Mouse (Mus musculus): ENCODE measurements around the gene Unc79.

Gene Unc79

DNA sequence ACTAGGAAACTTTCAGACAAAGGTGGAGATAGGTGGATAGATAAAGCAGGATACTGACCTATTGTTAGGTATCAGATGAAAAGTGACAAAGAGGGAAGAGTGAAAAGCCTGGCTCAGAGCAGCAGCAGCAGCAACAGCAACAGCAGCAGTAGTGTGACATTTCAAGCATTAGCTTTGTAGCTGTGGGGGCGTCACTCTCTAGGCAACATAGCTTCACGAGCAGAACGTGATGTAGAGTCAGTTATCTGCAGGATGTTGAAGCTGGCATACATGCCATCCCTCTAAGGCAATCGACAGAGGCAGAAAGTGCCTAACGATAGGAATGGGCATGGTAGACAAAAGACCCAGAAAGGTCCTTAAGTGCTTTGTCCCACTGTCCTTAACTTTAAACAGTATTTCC is 173.3 kb downstream of the Unc79 start:
- no peak for DNase-seq (ENCODE audit: inconsistent age in 2 of 2, low spot score in 1 of 2)

DNA sequence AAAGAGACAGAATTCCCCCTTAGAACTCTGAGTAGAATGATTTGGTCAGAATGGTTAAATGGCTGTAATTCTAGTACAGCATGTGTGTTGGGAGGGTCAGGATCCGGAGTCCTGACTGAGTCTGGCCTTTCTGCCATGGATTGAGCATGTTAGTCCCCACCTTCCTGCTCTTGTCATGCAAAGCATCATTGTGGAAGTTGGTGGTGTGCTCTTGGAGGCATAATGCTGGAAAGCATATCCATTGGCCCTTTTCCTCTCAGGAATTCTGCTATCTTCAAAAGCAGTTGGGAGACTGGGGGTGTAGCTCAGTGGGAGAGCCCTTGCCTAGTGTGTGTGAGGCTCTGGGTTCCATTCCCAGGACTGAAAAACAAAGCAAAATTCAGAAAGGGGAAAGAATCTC is 175.2 kb downstream of the Unc79 start:
- DNase-seq (ENCODE audit: inconsistent age in 2 of 2, low spot score in 1 of 2) = no peak

DNA sequence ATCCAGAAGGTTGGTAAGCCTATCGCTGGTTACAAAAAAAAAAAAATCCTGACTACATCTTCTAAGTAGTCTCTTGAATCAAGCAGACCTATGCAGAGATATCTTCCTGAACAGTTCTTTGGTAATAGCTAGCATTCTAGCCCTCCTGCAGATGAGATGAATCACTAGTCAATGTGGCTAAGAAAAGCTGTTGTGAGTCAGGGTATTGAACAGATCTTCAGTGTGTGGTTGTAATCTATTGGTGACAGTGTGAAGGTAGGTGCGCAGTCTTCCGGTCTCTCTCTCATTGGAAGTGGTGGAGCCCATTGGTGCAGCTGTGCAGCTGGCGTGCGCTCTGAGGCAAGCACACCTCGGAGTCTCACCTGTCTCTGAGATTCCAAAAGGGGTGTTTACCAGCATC is 180.3 kb downstream of the Unc79 start:
- DNase-seq (ENCODE audit: inconsistent age in 2 of 2, low spot score in 1 of 2) = no peak

DNA sequence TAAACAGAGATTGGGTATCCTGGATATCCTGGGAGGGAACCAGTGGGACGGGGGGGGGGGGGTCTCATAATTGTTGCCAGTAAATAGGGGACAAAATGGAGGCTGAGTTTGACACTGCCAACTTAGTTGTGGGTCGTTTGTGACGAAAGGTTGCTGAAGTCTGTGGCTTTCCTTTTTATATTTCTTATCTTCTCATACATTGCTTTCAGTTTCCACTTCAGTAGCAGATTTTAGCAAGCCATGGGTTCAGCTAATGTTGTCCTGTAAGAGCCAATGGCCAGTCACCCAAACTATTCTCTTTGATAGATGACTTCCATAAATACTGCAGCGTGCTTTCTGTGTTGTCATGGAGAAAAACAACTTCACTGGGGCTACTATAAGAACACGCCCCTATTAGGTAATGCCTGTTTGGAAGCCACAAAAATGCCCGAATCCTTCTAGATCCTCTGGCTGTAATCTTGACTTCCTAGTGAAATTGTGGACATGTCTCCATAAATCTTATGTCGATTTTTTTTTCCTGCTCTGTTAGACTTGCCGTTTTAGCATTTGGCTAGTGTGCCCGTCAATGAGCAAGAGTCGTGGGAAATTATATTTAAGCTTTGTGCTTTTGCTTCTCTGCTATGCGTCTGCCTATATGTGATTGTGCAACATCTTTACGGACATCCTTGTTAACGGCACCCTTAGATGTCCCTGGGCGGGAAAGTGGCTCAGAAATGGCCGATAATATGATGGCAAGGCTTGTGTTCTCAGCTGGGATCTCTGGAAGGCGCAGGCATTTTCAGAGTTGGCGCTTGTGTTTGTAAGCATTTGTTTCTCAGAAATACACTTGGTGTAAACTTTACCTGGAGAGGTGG is 181.0 kb downstream of the Unc79 start:
- peak; percentile 17 to 64 for DNase-seq (ENCODE audit: inconsistent age in 2 of 2, low spot score in 1 of 2)

DNA sequence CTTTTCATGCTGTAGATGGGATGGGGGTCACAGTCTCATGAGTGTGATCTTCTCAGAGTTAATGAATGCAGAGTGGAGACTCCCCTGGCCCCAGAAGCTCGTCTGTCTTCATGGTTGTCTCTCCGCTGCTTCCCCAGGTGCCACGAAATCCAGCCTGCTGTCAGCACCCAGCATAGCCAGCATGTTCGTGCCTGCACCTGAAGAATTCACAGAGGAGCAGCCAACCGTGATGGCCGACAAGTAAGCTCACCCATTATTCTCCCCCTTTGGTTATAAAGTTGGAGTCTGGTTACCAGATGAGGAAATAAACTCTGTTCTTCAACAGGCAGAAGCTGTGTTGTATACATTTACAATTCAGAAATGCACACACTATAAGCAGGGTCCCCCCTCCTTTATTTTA is 182.8 kb downstream of the Unc79 start:
- no peak for DNase-seq (ENCODE audit: inconsistent age in 2 of 2, low spot score in 1 of 2)

DNA sequence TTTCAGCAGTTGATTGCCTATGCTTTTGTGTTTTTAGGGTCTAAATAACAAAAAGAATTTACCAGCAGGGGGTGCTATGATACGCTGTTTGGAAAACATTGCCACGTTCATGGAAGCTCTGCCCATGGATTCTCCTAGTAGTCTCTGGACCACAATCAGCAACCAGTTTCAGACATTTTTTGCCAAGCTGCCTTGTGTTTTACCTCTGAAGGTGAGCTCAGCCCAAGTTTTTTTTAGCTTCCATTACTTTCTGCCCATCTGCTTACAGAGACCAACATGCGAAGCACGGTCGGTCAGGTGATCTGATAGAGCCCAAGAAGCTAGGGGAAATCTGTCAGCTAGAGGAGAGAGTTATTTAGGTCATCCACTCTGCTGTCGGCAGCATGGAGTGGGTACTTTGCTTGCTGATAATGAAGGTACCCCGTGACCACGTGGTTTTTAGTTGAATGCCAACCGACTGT is 193.9 kb downstream of the Unc79 start:
- peak; percentile 11 to 86 for DNase-seq (ENCODE audit: inconsistent age in 2 of 2, low spot score in 1 of 2)

DNA sequence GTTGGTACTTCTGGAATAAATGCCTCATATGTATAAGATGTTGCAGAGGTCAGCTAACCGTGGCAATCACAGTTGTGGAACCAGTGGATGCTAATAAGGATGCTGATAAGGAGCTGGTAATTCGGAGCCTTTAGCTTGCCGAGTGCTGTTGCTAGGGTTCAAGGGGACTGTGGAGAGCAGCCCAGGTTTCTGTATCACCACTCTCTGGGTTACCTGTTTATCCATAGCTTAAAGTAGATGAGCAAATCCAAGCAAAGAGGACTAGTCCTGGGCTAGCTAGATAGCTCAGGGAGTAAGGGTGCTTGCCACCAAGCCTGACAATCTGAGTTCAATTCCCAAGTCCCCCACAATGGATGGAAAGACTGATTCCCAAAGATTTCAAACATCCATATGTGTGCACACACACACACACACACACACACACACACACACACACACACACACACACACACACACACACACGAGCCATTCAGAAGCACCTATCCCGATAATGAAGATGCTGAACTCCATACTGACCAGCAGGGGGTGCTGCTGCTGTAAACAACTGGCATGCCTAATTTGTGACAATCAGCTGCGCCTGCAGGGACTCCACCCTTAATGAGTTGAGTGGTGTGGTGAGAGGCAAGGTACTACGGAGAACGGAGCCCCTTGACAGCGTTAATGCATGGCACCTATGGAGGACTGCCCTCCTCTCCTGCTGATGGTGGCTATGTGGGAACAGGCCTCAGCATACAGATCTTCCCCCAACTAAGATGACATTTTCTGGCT is 195.3 kb downstream of the Unc79 start:
- DNase-seq (ENCODE audit: inconsistent age in 2 of 2, low spot score in 1 of 2) = peak; percentile 54 to 79

DNA sequence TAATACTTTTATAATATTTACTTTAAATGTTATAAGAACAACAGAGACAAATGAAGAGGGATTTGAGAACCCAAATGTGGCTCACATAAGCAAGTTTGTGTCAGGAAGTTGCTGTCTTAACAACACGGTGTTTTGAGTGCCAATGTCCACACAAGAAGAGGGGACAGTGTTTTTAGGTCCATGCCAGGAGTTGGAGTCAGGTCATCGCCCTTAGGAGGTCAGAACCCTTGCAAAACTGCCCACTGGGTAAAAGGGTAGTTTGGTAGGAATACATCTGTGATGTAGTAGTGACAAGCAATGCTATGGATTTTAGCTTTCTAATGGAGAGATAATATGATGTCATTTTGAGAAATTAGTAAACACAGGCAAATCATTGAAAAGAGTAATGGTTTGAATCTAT is 201.6 kb downstream of the Unc79 start:
- DNase-seq (ENCODE audit: inconsistent age in 2 of 2, low spot score in 1 of 2) = no peak

DNA sequence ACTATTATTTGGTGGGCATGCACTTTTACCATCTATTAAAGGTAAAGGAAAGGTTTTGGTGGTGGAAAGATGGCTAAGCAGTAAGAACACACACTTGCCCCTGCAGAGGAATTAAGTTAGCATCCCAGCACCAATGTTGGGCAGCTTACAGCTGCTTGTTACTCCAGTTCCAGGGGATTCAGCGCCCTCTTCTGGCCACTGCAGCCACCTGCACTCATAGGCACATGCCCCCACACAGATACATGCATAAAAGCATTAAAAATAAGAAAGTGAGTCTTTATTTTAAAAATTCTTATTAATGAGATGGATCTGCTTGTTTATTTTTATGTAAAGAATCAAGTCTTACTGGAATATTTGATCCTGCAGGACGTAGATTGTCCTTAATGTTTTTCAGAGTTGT is 206.3 kb downstream of the Unc79 start:
- no peak for DNase-seq (ENCODE audit: inconsistent age in 2 of 2, low spot score in 1 of 2)

DNA sequence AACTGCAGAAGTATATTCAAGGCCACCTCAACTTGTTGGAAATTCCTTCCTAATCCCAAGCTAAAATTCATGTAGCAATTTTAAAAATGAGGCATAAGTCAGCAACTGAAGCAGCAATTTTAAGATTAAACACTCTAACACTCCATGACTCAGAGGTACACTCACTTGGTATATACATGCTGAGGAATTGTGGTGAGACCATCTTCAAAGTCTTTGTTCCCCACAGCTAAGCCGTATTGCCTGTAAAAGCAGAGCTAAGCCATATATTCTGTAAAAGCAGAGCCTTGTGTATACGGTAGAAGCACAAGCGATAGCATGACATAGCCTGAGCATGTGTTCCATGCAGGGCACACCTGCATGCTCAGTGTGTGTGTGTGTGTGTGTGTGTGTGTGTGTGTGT is 206.7 kb downstream of the Unc79 start:
- DNase-seq (ENCODE audit: inconsistent age in 2 of 2, low spot score in 1 of 2) = no peak

DNA sequence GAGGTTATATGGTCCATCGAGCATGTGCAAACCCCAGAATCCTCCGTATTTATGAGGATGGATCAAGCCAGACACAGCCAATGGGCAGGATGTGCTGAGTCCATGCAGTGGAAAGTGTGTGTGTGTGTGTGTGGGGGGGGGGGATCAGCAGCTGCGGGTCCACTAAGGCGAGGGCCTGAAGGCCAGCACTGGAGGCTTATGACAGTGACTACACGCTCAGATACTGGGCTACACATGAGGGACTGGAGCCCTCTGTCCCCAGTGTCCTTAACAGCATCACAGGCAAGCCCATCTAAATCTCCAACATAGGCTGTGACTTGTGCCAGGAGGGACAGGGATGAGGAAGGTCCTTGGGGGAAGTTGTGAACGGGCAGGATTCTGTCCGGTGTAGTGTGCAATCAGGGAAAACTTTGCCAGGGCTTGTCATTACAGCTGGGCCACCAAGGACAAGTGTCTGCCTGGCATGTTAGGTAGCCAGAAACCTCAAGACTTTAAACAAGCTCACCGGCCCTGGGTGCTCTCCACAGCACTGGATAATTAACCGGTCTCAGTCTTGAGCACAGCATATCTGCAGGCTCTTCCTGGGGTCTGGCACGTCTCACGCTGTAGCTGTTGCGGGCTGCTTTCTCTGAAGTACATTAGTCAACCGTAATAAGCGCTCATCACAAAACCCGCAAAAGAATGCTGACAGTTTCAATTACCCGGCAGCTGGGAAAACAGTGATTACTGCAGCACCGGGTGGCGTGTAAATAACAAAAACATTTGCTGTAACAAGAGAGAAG is 208.7 kb downstream of the Unc79 start:
- no peak for DNase-seq (ENCODE audit: inconsistent age in 2 of 2, low spot score in 1 of 2)

DNA sequence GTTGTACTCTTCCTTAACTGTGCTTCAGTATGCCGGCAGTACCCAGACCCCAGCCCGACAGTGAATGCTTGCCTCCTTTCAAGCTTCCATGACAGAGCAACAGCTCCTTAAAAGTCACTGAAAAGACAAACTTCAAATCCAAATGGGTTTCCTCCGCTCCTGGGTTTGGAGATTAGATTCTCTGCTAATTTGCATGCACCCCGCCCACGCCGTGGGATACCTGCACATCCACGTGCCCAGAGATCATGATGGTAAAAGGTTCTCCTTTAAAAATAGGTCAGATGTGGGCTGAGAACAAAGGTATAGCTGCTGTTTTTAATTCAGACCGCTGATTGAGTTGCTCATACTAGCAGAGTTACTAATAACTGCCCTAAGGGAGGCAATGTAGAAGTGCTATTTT is 210.4 kb downstream of the Unc79 start:
- no peak for DNase-seq (ENCODE audit: inconsistent age in 2 of 2, low spot score in 1 of 2)

DNA sequence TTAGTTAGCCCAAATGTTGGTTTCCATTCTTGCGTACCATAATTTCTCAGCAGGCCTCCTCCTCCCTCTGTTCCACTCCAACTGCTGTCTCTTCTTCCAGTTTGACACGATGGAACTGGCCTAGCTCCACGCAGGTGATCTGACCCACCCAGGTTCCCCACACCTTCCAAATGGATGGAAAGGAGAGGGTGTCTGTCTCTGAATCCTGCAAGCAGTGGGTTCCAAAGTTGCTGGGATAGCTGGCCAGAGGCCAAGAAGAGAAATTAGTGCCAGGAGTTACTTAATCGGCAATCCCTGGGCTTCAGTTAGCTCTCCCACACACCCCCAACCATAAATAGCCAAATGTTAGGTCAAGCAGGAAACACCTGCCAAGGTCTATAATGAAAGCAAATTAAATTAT is 212.1 kb downstream of the Unc79 start:
- DNase-seq (ENCODE audit: inconsistent age in 2 of 2, low spot score in 1 of 2) = no peak

DNA sequence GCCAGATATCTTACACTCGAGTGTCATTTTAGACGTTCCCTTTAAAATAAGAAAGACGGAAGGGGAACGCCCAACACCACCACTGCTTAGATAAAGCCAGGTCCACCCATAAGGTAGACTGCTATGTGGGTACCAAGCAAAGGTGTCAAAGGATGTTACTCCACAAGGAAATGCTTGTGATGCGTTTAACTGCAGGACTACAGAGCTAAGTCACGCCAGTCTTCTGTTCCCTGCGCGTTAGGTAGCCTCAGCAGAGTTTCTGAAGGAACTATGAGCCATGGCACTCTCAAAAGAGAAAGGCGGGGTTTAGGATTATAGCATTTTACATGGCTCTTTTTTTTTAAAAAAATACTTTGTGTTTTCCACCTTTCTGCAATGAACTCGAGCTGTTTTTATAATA is 214.9 kb downstream of the Unc79 start:
- no peak for DNase-seq (ENCODE audit: inconsistent age in 2 of 2, low spot score in 1 of 2)

DNA sequence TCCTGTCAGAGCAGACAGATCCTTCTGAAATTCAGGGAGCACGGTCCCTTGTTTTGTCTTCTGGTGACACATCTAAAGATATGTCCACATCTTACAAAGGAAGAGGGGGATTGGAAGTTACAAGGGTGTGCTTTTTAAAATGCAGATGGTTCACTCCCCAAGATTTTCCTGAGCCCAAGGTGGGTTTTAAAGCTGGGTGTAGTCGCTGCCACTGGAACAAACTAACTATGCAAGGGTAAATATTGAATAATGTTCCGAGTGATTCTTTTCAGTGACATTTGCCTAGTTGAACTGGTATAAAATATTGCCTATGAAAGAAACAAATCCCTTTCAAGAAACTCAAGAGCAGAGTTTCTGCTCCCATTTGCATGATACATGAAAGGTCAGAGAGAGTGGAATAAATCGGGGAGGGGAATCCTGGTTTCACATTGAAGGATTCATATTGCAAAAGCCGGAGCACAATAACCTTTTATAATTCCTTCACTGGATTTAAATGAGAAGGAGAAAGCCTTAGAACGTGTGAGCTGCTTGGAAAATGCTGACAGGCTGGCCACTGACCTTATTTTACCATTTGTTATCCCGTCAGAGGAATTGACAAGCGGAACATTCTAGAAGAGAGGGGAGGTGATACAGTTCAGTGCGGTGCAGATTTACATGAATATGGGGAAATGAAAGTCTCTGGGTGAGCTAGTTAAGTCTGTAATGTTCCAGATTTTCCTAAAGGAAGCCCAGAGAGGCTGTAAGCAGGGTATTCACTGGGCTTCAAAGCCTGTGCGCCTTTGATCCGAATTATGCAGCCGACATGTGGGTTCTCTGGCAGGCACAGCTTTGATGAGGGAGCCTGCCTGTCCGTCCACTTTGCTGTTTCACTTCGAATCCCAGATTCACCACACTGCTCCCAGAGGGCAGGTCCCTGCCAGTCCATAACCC is 215.7 kb downstream of the Unc79 start:
- DNase-seq (ENCODE audit: inconsistent age in 2 of 2, low spot score in 1 of 2) = no peak

DNA sequence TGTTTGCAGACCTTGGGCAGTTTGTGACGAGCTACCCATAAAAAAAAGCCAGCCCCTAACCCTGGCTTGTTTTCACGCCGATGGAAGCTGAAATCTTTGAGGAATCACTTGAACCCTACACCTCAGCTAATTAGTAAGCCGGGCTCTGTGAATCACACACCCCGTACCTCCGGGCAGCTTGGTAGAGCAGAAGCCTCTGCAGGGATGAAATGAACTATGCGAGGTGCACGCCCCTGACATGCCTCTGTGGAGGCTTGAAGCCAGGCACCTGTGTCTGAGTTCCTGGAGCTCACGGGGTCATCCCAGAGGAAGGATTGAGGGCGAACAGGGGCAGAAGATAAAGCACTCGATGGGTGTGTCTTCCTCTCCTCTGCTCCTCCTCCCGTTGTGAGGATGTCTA is 220.2 kb downstream of the Unc79 start:
- no peak for DNase-seq (ENCODE audit: inconsistent age in 2 of 2, low spot score in 1 of 2)

DNA sequence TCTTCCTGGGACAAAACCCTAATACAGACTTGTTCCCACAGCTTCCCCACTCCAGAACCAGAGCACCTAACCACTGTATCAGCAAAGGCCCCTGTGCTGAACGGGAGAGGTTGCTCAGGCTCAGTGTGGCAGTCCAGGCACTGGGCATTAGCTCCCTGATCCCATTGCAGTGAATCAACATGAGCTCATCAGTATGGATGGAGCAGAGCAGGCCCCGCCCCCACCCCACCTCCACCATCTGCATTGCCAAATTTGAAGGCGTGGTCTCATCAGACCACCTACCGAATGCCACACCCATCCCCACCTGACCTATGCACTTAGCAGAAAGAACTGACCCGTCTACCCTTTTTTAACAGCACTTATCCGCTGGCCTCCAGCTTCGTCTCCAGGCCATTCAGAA is 234.4 kb downstream of the Unc79 start:
- no peak for DNase-seq (ENCODE audit: inconsistent age in 2 of 2, low spot score in 1 of 2)

DNA sequence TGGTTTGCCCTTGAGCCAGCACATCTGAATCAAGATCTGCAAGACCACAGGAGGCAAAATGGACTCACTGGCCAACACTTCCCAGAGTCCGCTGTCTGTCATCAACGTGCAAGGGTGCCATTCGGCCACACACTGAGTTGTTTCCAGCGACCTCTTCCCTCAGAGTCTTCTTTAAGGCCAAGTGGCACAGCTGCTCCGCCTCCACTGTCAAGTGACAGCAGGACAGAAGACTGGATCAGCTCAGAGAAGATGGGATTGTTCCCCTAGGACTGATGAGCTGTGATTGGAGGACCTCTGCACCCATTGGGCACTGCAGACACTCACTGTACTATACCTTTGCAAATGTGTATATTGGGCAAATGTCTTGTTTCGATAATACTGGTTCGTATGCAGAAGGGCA is 238.4 kb downstream of the Unc79 start:
- DNase-seq (ENCODE audit: inconsistent age in 2 of 2, low spot score in 1 of 2) = no peak

DNA sequence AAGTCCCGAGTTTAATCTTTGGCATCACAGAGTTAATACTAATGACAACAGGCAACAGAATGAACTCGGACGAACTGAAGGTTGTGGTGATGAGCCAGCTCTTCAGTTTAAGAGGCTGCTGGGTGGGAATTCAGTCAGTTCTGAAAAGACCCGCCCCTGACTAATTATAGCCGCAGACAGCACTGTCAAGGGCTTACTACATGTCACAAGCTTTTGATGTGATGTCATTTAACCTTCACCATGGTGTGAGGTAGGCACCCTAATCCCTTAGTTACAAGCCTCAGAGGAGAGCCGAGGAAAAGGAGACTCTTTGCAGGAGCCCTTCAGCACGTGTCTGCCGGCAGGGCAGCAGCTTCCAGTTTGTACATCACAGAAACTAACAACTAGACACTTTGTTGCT is 239.6 kb downstream of the Unc79 start:
- DNase-seq (ENCODE audit: inconsistent age in 2 of 2, low spot score in 1 of 2) = no peak

DNA sequence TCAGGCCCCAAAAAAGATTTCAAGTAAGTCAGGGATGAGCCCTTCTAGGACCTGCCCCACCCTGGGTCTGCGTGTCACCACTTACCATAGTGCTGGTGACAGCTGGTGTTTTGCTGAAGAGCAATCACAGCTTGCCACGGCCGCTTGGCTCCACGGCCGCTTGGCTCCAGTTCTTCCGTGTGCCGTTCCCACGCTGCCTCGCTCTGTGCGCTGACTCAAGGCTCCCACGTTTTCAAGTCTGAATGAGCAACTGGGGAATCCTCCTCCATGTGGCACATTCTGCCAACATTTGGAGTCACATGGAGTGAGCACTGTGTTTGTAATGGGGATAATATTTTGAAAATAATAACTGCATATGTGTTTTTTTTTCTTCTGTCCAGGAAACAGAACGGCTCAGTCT is 241.1 kb downstream of the Unc79 start:
- DNase-seq (ENCODE audit: inconsistent age in 2 of 2, low spot score in 1 of 2) = no peak

DNA sequence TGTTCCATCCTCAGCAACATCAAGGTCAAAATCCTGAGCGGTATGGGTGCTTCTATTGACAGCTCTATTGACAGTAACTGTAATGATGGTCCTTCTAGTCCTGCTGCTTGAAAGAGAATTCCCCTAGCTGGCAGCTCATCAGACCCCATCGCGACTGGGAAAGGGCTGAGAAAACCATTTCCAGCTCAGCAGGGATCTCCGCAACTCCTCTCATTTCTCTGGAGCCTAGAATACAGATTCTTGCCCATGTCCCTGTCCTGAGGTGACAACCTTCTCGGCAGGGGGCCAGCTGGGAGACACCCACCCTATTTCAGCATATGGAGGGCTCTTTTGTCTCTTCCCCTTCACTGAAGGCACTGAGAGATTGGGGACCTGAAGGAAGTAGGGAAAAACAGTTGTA is 244.3 kb downstream of the Unc79 start:
- DNase-seq (ENCODE audit: inconsistent age in 2 of 2, low spot score in 1 of 2) = no peak

Measured in adrenal gland, adult (tissue).